Mouse (Mus musculus): ENCODE results near the gene Disp2. TPM values are rescaled to one million over a fixed set of nuclear protein-coding genes. Genes with fewer than 3 reads are reported as not detected.

Disp2 gene
- total RNA-seq, 2 experiments from 2014 or later = not detected

- no peak for ATAC-seq (replicated peaks; ENCODE audit: low FRiP score, poor library complexity, severe bottlenecking)
These were observed 2.8 kb downstream of the Disp2 start for GRCm38 (mm10) chr2:118782303-118782702.

GRCm38 (mm10) chr2:118783093-118783492 is 3.6 kb downstream of the Disp2 start:
- ATAC-seq (replicated peaks; ENCODE audit: low FRiP score, poor library complexity, severe bottlenecking) = no peak

- no peak for ATAC-seq (replicated peaks; ENCODE audit: low FRiP score, poor library complexity, severe bottlenecking)
These were observed 4.1 kb downstream of the Disp2 start for GRCm38 (mm10) chr2:118783663-118784062.

- no peak for ATAC-seq (replicated peaks; ENCODE audit: low FRiP score, poor library complexity, severe bottlenecking)
These were observed 7.0 kb downstream of the Disp2 start for GRCm38 (mm10) chr2:118786525-118786924.

GRCm38 (mm10) chr2:118789501-118789900 is 10.0 kb downstream of the Disp2 start:
- ATAC-seq (replicated peaks; ENCODE audit: low FRiP score, poor library complexity, severe bottlenecking) = no peak

GRCm38 (mm10) chr2:118790221-118790550 is 10.7 kb downstream of the Disp2 start:
- no peak for ATAC-seq (replicated peaks; ENCODE audit: low FRiP score, poor library complexity, severe bottlenecking)

GRCm38 (mm10) chr2:118790551-118791525 is 11.3 kb downstream of the Disp2 start:
- ATAC-seq (replicated peaks; ENCODE audit: low FRiP score, poor library complexity, severe bottlenecking) = peak; percentile 35

- no peak for ATAC-seq (replicated peaks; ENCODE audit: low FRiP score, poor library complexity, severe bottlenecking)
These were observed 12.2 kb downstream of the Disp2 start for GRCm38 (mm10) chr2:118791591-118792258.

GRCm38 (mm10) chr2:118792259-118792613 is 12.7 kb downstream of the Disp2 start:
- no peak for ATAC-seq (replicated peaks; ENCODE audit: low FRiP score, poor library complexity, severe bottlenecking)

GRCm38 (mm10) chr2:118793636-118794035 is 14.1 kb downstream of the Disp2 start:
- ATAC-seq (replicated peaks; ENCODE audit: low FRiP score, poor library complexity, severe bottlenecking) = no peak

GRCm38 (mm10) chr2:118802542-118803118 is 23.1 kb downstream of the Disp2 start:
- peak; percentile 65 for ATAC-seq (replicated peaks; ENCODE audit: low FRiP score, poor library complexity, severe bottlenecking)

- no peak for ATAC-seq (replicated peaks; ENCODE audit: low FRiP score, poor library complexity, severe bottlenecking)
These were observed 25.0 kb downstream of the Disp2 start for GRCm38 (mm10) chr2:118804474-118804873.

- no peak for ATAC-seq (replicated peaks; ENCODE audit: low FRiP score, poor library complexity, severe bottlenecking)
These were observed 25.6 kb downstream of the Disp2 start for GRCm38 (mm10) chr2:118805137-118805536.

- no peak for ATAC-seq (replicated peaks; ENCODE audit: low FRiP score, poor library complexity, severe bottlenecking)
These were observed 26.2 kb downstream of the Disp2 start for GRCm38 (mm10) chr2:118805756-118806155.

- peak; percentile 36; the same call in 1 of the 2 replicates for ATAC-seq (replicated peaks; ENCODE audit: low FRiP score, poor library complexity, severe bottlenecking)
These were observed 27.3 kb downstream of the Disp2 start for GRCm38 (mm10) chr2:118806860-118807259.

GRCm38 (mm10) chr2:118810861-118811260 is 31.3 kb downstream of the Disp2 start:
- no peak for ATAC-seq (replicated peaks; ENCODE audit: low FRiP score, poor library complexity, severe bottlenecking)

- no peak for ATAC-seq (replicated peaks; ENCODE audit: low FRiP score, poor library complexity, severe bottlenecking)
These were observed 33.2 kb downstream of the Disp2 start for GRCm38 (mm10) chr2:118812724-118813123.

- ATAC-seq (replicated peaks; ENCODE audit: low FRiP score, poor library complexity, severe bottlenecking) = peak; percentile 97
These were observed 34.7 kb downstream of the Disp2 start, which contains the start of gene Knstrn for GRCm38 (mm10) chr2:118813981-118814836. TSS of gene Knstrn (plus strand) at chr2:118814003.

GRCm38 (mm10) chr2:118822800-118823199 is 43.3 kb downstream of the Disp2 start:
- no peak for ATAC-seq (replicated peaks; ENCODE audit: low FRiP score, poor library complexity, severe bottlenecking)

- ATAC-seq (replicated peaks; ENCODE audit: low FRiP score, poor library complexity, severe bottlenecking) = no peak
These were observed 44.9 kb downstream of the Disp2 start for GRCm38 (mm10) chr2:118824396-118824795.

Data from erythroid progenitor cell, adult 5-6 weeks (primary cell).